Mouse (Mus musculus) adrenal gland, adult 2 months (tissue): ENCODE measurements around the gene Snx21. TPM values are rescaled to one million over a fixed set of nuclear protein-coding genes. Genes with fewer than 3 reads are reported as not detected.

ENCODE experiments used
- DNase-seq: peaks from one replicate; pipeline ENCODE4 v3.0.0; 2021
- polyA plus RNA-seq: library from polyadenylated mRNA; depleted of rRNA; stranded (reverse); fragments of >200 nt; gene quantifications from 2 replicates; pipeline ENCODE4 v1.2.3, GENCODE M21; 2012; rRNA removed
- total RNA-seq, 2 experiments: library from RNA; stranded (reverse); gene quantifications; 2 replicates each; pipeline ENCODE4 v1.2.3; 2021

Snx21 gene
- total and polyA plus RNA-seq, 3 experiments: 26.5 to 109 (median 43.1) TPM

GRCm38 (mm10) chr2:164828437-164828836 is 42.8 kb downstream of the Snx21 start, which contains the start of gene Spata25:
Gene Spata25 (minus strand): TSS chr2:164828537.
- no peak for DNase-seq

GRCm38 (mm10) chr2:164829090-164829489 is 43.5 kb downstream of the Snx21 start:
- DNase-seq: no peak

GRCm38 (mm10) chr2:164831029-164831428 is 45.4 kb downstream of the Snx21 start:
- DNase-seq: no peak

GRCm38 (mm10) chr2:164832032-164832747 is 46.6 kb downstream of the Snx21 start:
- no peak for DNase-seq

- DNase-seq: peak; percentile 87
Observed at GRCm38 (mm10) chr2:164832748-164833301, 47.2 kb downstream of the Snx21 start, which contains the start of gene Ctsa. Gene Ctsa (plus strand): TSS chr2:164832873.

DNA sequence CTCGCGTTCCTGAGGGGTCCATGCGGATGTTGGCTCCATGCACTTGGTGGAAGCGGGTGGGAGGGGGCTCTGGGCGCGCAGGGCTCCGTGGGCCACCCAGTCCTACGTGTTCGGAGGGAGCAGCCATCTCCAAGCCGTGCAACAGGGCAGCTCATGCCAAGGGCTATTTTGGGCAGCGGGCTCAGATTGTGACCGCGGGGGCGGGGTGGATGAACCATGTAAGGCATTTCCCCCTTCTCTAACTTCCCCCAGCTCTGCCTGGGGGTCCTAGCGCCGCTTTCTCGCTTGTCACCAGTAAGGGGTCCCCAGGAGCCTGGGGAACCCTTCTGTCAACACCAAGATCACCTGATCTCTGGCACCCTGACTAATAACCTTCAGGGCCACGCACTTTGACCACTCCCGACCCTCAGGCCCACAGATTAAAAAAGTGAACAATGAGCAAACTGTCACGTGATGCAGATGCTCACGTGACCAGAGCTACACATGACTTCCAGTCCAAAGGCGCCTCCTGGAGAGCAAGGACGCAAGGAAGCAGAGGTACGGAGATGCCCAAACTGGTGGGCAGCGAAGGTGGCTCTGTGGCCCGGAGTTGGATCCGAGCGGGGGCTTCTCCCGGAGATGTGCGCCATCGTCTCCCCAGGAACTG is 47.8 kb downstream of the Snx21 start, which contains the start of gene Neurl2:
Gene Neurl2 (minus strand): TSS at position 143 of the 646 bp plus-strand sequence.
- DNase-seq: peak; percentile 89

DNA sequence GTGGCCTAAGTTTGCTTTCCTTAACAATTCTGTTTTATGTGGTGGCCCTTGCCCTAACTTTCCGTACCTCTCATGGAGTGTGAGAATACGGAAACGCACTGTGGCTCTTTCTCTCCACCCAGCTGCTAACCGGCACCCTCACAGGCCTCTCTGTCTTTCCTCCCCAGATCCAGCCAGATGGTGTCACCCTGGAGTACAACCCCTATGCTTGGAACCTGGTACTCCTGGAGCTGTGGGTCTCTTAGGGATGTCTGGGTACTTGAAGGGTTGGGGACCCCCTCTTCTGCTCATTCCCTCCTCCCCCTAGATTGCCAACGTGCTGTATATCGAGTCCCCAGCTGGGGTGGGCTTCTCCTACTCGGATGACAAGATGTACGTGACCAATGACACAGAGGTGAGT is 48.9 kb downstream of the Snx21 start:
- no peak for DNase-seq

GRCm38 (mm10) chr2:164835164-164835563 is 49.5 kb downstream of the Snx21 start:
- DNase-seq: no peak

Other genes starting within 250 kb of the Snx21 start
- not detected for gene Wfdc2, start 223.4 kb upstream of the Snx21 start, total RNA-seq
- gene Wfdc2, start 223.4 kb upstream of the Snx21 start, polyA plus RNA-seq: 0.51 and 0.73 TPM in 2 replicates
- gene Spint3, start 212.4 kb upstream of the Snx21 start, total RNA-seq: not detected
- gene Spint3, start 212.4 kb upstream of the Snx21 start, polyA plus RNA-seq: not detected in 2 replicates
- under 1 TPM in 1 of 2 experiments, not detected in 1; 0.52 TPM for gene Wfdc6a, start 200.4 kb upstream of the Snx21 start, total RNA-seq
- 0.62 and 1.0 TPM in 2 replicates for gene Wfdc6a, start 200.4 kb upstream of the Snx21 start, polyA plus RNA-seq
- gene Eppin, start 192.2 kb upstream of the Snx21 start, total RNA-seq: not detected
- gene Eppin, start 192.2 kb upstream of the Snx21 start, polyA plus RNA-seq: 0.29 TPM in 1 of 2 replicates, not detected in the other
- not detected for gene Wfdc6b, start 172.3 kb upstream of the Snx21 start, total RNA-seq
- gene Wfdc6b, start 172.3 kb upstream of the Snx21 start, polyA plus RNA-seq: not detected in 2 replicates
- gene Wfdc8, start 172.2 kb upstream of the Snx21 start, total RNA-seq: not detected
- 0.07 and 1.8 TPM in 2 replicates for gene Wfdc8, start 172.2 kb upstream of the Snx21 start, polyA plus RNA-seq
- not detected for gene Wfdc16, start 147.0 kb upstream of the Snx21 start, total RNA-seq
- gene Wfdc16, start 147.0 kb upstream of the Snx21 start, polyA plus RNA-seq: not detected in 2 replicates
- gene Wfdc10, start 129.8 kb upstream of the Snx21 start, total RNA-seq: not detected
- not detected in 2 replicates for gene Wfdc10, start 129.8 kb upstream of the Snx21 start, polyA plus RNA-seq
- gene Wfdc9, start 129.2 kb upstream of the Snx21 start, total RNA-seq: not detected
- not detected in 2 replicates for gene Wfdc9, start 129.2 kb upstream of the Snx21 start, polyA plus RNA-seq
- gene Wfdc11, start 111.7 kb upstream of the Snx21 start, total RNA-seq: not detected
- not detected in 2 replicates for gene Wfdc11, start 111.7 kb upstream of the Snx21 start, polyA plus RNA-seq
- not detected for gene Wfdc13, start 100.7 kb upstream of the Snx21 start, total RNA-seq
- 0.13 TPM in 1 of 2 replicates, not detected in the other for gene Wfdc13, start 100.7 kb upstream of the Snx21 start, polyA plus RNA-seq
- not detected for gene Spint4, start 87.3 kb upstream of the Snx21 start, total RNA-seq
- not detected in 2 replicates for gene Spint4, start 87.3 kb upstream of the Snx21 start, polyA plus RNA-seq
- gene Spint5, start 70.5 kb upstream of the Snx21 start, total RNA-seq: not detected
- not detected in 2 replicates for gene Spint5, start 70.5 kb upstream of the Snx21 start, polyA plus RNA-seq
- under 1 TPM; 0.24 to 0.32 TPM for gene Wfdc3, start 39.9 kb upstream of the Snx21 start, total RNA-seq
- gene Wfdc3, start 39.9 kb upstream of the Snx21 start, polyA plus RNA-seq: 0.17 and 0.27 TPM in 2 replicates
- 10 to 100 TPM; 34.9 to 41.8 TPM for gene Dnttip1, start 39.8 kb upstream of the Snx21 start, total RNA-seq
- 29.7 and 44.4 TPM in 2 replicates for gene Dnttip1, start 39.8 kb upstream of the Snx21 start, polyA plus RNA-seq
- gene Ube2c, start 15.9 kb upstream of the Snx21 start, total RNA-seq: 1 to 10 TPM; 2.5 to 5.2 TPM
- gene Ube2c, start 15.9 kb upstream of the Snx21 start, polyA plus RNA-seq: 7.1 and 9.1 TPM in 2 replicates
- gene Tnnc2, start 5.9 kb upstream of the Snx21 start, total RNA-seq: not detected
- gene Tnnc2, start 5.9 kb upstream of the Snx21 start, polyA plus RNA-seq: not detected in 2 replicates
- gene Acot8, start 19.1 kb downstream of the Snx21 start, total RNA-seq: 10 to 100 TPM; 28.3 to 30.4 TPM
- gene Acot8, start 19.1 kb downstream of the Snx21 start, polyA plus RNA-seq: 59.2 and 64.4 TPM in 2 replicates
- gene Zswim3, start 19.3 kb downstream of the Snx21 start, total RNA-seq: 1 to 10 TPM; 3.5 to 5.7 TPM
- 2.3 and 2.5 TPM in 2 replicates for gene Zswim3, start 19.3 kb downstream of the Snx21 start, polyA plus RNA-seq
- 10 to 100 TPM; 11.0 to 11.7 TPM for gene Zswim1, start 36.9 kb downstream of the Snx21 start, total RNA-seq
- gene Zswim1, start 36.9 kb downstream of the Snx21 start, polyA plus RNA-seq: 19.7 and 21.8 TPM in 2 replicates
- not detected for gene Spata25, start 42.7 kb downstream of the Snx21 start, total RNA-seq
- not detected in 2 replicates for gene Spata25, start 42.7 kb downstream of the Snx21 start, polyA plus RNA-seq
- 100 to 1,000 TPM; 114 to 124 TPM for gene Ctsa, start 47.0 kb downstream of the Snx21 start, total RNA-seq
- 304 and 353 TPM in 2 replicates for gene Ctsa, start 47.0 kb downstream of the Snx21 start, polyA plus RNA-seq
- gene Neurl2, start 47.6 kb downstream of the Snx21 start, total RNA-seq: 1 to 10 TPM; 1.4 to 2.7 TPM
- 5.6 and 6.7 TPM in 2 replicates for gene Neurl2, start 47.6 kb downstream of the Snx21 start, polyA plus RNA-seq
- 10 to 100 TPM; 21.1 to 36.6 TPM for gene Pltp, start 71.9 kb downstream of the Snx21 start, total RNA-seq
- gene Pltp, start 71.9 kb downstream of the Snx21 start, polyA plus RNA-seq: 63.9 and 72.0 TPM in 2 replicates
- gene Pcif1, start 93.5 kb downstream of the Snx21 start, total RNA-seq: 10 to 100 TPM; 45.1 to 51.6 TPM
- 66.3 and 67.2 TPM in 2 replicates for gene Pcif1, start 93.5 kb downstream of the Snx21 start, polyA plus RNA-seq
- gene Zfp335, start 125.9 kb downstream of the Snx21 start, total RNA-seq: 10 to 100 TPM; 16.7 to 21.9 TPM
- gene Zfp335, start 125.9 kb downstream of the Snx21 start, polyA plus RNA-seq: 37.4 TPM in 2 replicates
- gene Mmp9, start 155.0 kb downstream of the Snx21 start, total RNA-seq: 1 to 10 TPM; 1.4 to 2.1 TPM
- 1.6 and 3.4 TPM in 2 replicates for gene Mmp9, start 155.0 kb downstream of the Snx21 start, polyA plus RNA-seq
- 1 to 10 TPM; 3.5 to 5.4 TPM for gene Slc12a5, start 175.0 kb downstream of the Snx21 start, total RNA-seq
- gene Slc12a5, start 175.0 kb downstream of the Snx21 start, polyA plus RNA-seq: 21.4 and 27.6 TPM in 2 replicates
- gene Ncoa5, start 249.0 kb downstream of the Snx21 start, total RNA-seq: 10 to 100 TPM; 21.0 to 37.6 TPM
- 22.3 and 22.6 TPM in 2 replicates for gene Ncoa5, start 249.0 kb downstream of the Snx21 start, polyA plus RNA-seq